Mouse (Mus musculus): ENCODE measurements around the gene Sidt1. TPM values are rescaled to one million over a fixed set of nuclear protein-coding genes. Genes with fewer than 3 reads are reported as not detected.

Sidt1 gene
- polyA plus RNA-seq, 1 experiment from 2014 or later = 3.3 TPM

Other genes with a start within 250 kb of the Sidt1 start
- gene Atp6v1a, start 193.5 kb downstream of the Sidt1 start, polyA plus RNA-seq (2015; fragmentation: Nextera tagmentation; extraction: Ambion mirVana) = 84.8 and 88.7 TPM in 2 replicates
- 71.2 and 74.9 TPM in 2 replicates for gene Naa50, start 193.4 kb downstream of the Sidt1 start, polyA plus RNA-seq (2015; fragmentation: Nextera tagmentation; extraction: Ambion mirVana)
- 2.7 and 3.4 TPM in 2 replicates for gene Usf3, start 159.9 kb downstream of the Sidt1 start, polyA plus RNA-seq (2015; fragmentation: Nextera tagmentation; extraction: Ambion mirVana)
- 14.9 and 15.5 TPM in 2 replicates for gene Spice1, start 13.9 kb upstream of the Sidt1 start, polyA plus RNA-seq (2015; fragmentation: Nextera tagmentation; extraction: Ambion mirVana)
- gene Cfap44, start 61.6 kb upstream of the Sidt1 start, polyA plus RNA-seq (2015; fragmentation: Nextera tagmentation; extraction: Ambion mirVana) = 2.9 and 4.2 TPM in 2 replicates
- 22.5 and 27.3 TPM in 2 replicates for gene Boc, start 225.7 kb upstream of the Sidt1 start, polyA plus RNA-seq (2015; fragmentation: Nextera tagmentation; extraction: Ambion mirVana)

Measured in midbrain, embryonic 13.5 days (tissue).